Mouse (Mus musculus): ENCODE results near the gene Hspbap1.

DNA sequence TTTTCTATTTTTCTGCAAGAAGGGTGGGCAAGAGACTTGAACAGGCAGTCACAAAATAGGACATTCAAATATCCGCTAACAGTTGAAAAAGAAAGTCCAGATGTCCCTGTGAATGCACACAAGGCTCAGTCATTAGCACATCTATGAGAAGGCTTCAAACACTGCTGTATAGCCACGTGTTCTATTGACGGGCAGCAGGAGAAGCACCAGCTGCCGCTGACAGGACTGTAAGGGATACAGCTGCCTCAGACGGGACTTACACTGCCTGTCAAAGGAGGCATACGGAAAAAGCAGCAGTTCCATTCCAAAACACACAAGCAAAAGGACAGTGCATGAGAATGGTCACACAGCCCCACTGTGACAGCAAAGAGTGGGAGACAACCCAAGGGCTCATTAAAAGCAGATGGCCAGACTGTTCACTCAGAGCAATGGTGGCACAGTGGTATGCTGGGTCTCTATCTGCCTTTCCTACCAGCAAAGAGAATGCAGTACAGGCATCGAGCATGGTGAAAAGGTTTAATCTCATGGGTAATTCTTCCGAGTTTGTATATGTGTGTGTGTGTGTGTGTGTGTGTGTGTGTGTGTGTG lies 40.9 kb upstream of the Hspbap1 start:
- no peak for TF ChIP-seq SMC3 (IDR thresholded peaks at IDR 0.05; ENCODE audit: low read depth, low read length)
- TF ChIP-seq MEF2A (IDR thresholded peaks at IDR 0.05; ENCODE audit: extremely low read depth, insufficient replicate concordance, low read depth, low read length, poor library complexity, severe bottlenecking) = no peak
- TF ChIP-seq CTCF (IDR thresholded peaks at IDR 0.05 in 2 of 3, conservative IDR thresholded peaks at IDR 0.05 in 1 of 3; ENCODE audit: control insufficient read depth in 1 of 3, insufficient read depth in 1 of 3, low read depth in 2 of 3, low read length in 3 of 3, poor library complexity in 1 of 3, severe bottlenecking in 1 of 3) = no peak
- TF ChIP-seq ETS1 (IDR thresholded peaks at IDR 0.05; ENCODE audit: low read depth, low read length) = no peak
- TF ChIP-seq RAD21 (IDR thresholded peaks at IDR 0.05; ENCODE audit: low read depth, low read length) = no peak
- TF ChIP-seq POLR2A (IDR thresholded peaks at IDR 0.05; ENCODE audit: control insufficient read depth in 1 of 2, insufficient read depth in 1 of 2, low read depth in 1 of 2, low read length in 2 of 2, poor library complexity in 1 of 2) = no peak

Data from MEL (cell line).